Mouse (Mus musculus) heart, postnatal 0 days (tissue): ENCODE data around the gene Zdbf2.

Experiments used
- CTCF ChIP-seq: IDR thresholded peaks from 2 replicates; pipeline ENCODE4 v1.5.1; 2016; ENCODE audit warnings: antibody characterized with exemption, control low read depth, low read depth
- EP300 ChIP-seq: IDR thresholded peaks from 2 replicates; pipeline ENCODE4 v1.6.1; 2016; ENCODE audit warnings: antibody characterized with exemption, low read depth

DNA sequence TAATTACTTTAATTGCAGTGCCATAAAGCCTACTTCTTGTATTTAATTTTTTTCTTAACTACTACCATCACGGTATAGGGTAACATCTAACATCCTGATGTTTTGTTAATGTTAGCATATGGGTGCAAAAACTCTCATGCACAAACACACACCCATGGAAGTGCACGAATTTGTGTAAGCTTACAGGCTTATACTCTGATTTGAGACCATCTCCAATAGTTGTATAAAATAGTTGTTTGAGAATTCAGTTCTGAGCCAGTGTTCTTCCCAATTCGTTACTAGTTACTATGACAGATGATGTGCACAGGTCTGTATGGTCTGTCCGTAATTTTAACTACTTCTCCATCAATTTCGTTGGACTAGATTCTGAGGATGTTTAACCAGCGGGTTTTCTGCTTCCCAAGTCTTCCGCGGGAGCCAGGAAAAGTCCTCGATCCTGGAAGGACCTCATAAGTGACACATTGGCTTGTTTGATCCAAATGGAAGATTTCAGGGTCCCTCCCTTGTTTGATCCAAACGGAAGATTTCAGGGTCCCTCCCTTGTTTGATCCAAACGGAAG is 13.7 kb upstream of the Zdbf2 start:
- TF ChIP-seq EP300 (no peak), CTCF (no peak)
